Comparison of ENCODE assay signal across 9 mouse cellular contexts in the genomic region with DNA sequence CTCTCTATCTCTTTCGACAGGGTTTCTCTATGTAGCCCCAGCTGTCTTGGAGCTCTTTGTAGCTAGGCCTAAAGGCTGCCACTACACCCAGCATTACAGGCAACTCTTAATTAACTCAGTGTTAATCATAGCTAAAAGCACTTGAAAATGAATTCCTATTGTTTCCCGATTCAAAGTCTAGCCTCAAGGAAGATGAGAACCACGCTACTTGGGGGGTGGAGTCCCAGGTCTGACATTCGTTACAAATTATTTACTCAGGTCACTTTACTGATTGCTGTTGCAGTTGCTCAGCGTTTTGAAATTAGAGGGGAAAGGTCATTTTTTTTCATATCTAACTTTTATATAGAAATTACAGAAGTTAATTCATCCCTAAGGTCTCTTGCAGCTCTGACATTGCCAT. TPM values are rescaled to one million over a fixed set of nuclear protein-coding genes. Genes with fewer than 3 reads are reported as not detected.
DNase-seq lines count a peak whose midpoint lies in the region; ATAC-seq and TF ChIP-seq lines count a peak whose summit lies in the region.
"Had no signal": no experiment of that assay in that cellular context is flagged by ENCODE, and none has a peak within 500 bp of the region (broad histone marks: within the 10 kb centered on the region; RNA-seq: fewer than 3 reads in every experiment).

No protein-coding gene starts in this region.

- DNase-seq in kidney, adult 9 months = peak; percentile 73
- DNase-seq in kidney, postnatal 10 days = no peak
- no peak for DNase-seq in midbrain, postnatal 0 days (ENCODE audit: low spot score)
- no peak for DNase-seq in adrenal gland, postnatal 14 days
- DNase-seq in right cerebral cortex, postnatal 10 days (ENCODE audit: low spot score in 2 of 2) = no peak
- DNase-seq in left cerebral cortex, adult 18-20 months (ENCODE audit: low spot score in 2 of 2) = no peak

- peaks cover 28% of the 10 kb centered on the region for H3K36me3 ChIP-seq in embryonic facial prominence, embryonic 12.5 days
- H3K36me3 ChIP-seq in intestine, postnatal 0 days (ENCODE audit: control insufficient read depth, insufficient read depth) = peaks cover 8% of the 10 kb centered on the region
- peaks cover 18% of the 10 kb centered on the region; the same call in 1 of the 2 replicates for H3K36me3 ChIP-seq in midbrain, postnatal 0 days (ENCODE audit: insufficient read depth, low read length)

- no peak for ATAC-seq in embryonic facial prominence, embryonic 12.5 days (ENCODE audit: insufficient number of reproducible peaks, insufficient read depth, low FRiP score, low TSS enrichment)
- no peak for ATAC-seq in intestine, postnatal 0 days
- ATAC-seq in midbrain, postnatal 0 days (ENCODE audit: low FRiP score) = no peak

- no peak for TF ChIP-seq CTCF in intestine, postnatal 0 days (IDR thresholded peaks at IDR 0.05; ENCODE audit: low read depth)
- TF ChIP-seq CTCF in midbrain, postnatal 0 days (IDR thresholded peaks at IDR 0.05) = no peak

- H3K9ac ChIP-seq in embryonic facial prominence, embryonic 12.5 days = peak overlapping the region; percentile 24; the same call in 1 of the 2 replicates
- peak overlapping the region; percentile 85; the same call in 1 of the 2 replicates for H3K9ac ChIP-seq in intestine, postnatal 0 days (ENCODE audit: low read depth, low read length)
- no peak overlapping the region for H3K9ac ChIP-seq in midbrain, postnatal 0 days (replicated peaks; ENCODE audit: low read length, poor library complexity, severe bottlenecking)

- 26% methylated on average over 5 of the region's 5 CpGs for WGBS in embryonic facial prominence, embryonic 12.5 days
- 16% methylated on average over 5 of the region's 5 CpGs for WGBS in intestine, postnatal 0 days
- WGBS in midbrain, postnatal 0 days = 38% methylated on average over 5 of the region's 5 CpGs

- H3K9me3 ChIP-seq in embryonic facial prominence, embryonic 12.5 days = no peaks in the 10 kb centered on the region
- no peaks in the 10 kb centered on the region for H3K9me3 ChIP-seq in intestine, postnatal 0 days (ENCODE audit: control insufficient read depth)
- no peaks in the 10 kb centered on the region for H3K9me3 ChIP-seq in midbrain, postnatal 0 days (ENCODE audit: low read length)

- H3K27me3 ChIP-seq in embryonic facial prominence, embryonic 12.5 days = no peaks in the 10 kb centered on the region
- H3K27me3 ChIP-seq in intestine, postnatal 0 days (replicated peaks; ENCODE audit: control insufficient read depth, insufficient read depth, low read length) = no peaks in the 10 kb centered on the region
- no peaks in the 10 kb centered on the region for H3K27me3 ChIP-seq in midbrain, postnatal 0 days (ENCODE audit: insufficient read depth, low read length)

- peaks cover 16% of the 10 kb centered on the region; the same call in 1 of the 2 replicates for H3K4me1 ChIP-seq in embryonic facial prominence, embryonic 12.5 days
- no peaks in the 10 kb centered on the region for H3K4me1 ChIP-seq in intestine, postnatal 0 days (replicated peaks; ENCODE audit: control insufficient read depth, insufficient read depth, low read length)
- peaks cover 12% of the 10 kb centered on the region for H3K4me1 ChIP-seq in midbrain, postnatal 0 days (ENCODE audit: insufficient read depth, low read length)

- peak overlapping the region; percentile 98 for H3K4me3 ChIP-seq in embryonic facial prominence, embryonic 12.5 days
- H3K4me3 ChIP-seq in intestine, postnatal 0 days (ENCODE audit: low read depth, low read length) = peak overlapping the region; percentile 95
- peak overlapping the region; percentile 99 for H3K4me3 ChIP-seq in midbrain, postnatal 0 days (ENCODE audit: low read depth, low read length)

- H3K27ac ChIP-seq in embryonic facial prominence, embryonic 12.5 days = no peak overlapping the region
- H3K27ac ChIP-seq in intestine, postnatal 0 days (ENCODE audit: low read depth, low read length) = peak overlapping the region; percentile 82; the same call in 1 of the 2 replicates
- H3K27ac ChIP-seq in midbrain, postnatal 0 days (ENCODE audit: low read depth, low read length) = no peak overlapping the region

- peak overlapping the region; percentile 78 for H3K4me2 ChIP-seq in embryonic facial prominence, embryonic 12.5 days (replicated peaks)
- peak overlapping the region; percentile 93 for H3K4me2 ChIP-seq in intestine, postnatal 0 days (replicated peaks; ENCODE audit: low read depth)
- peak overlapping the region; percentile 74 for H3K4me2 ChIP-seq in midbrain, postnatal 0 days (ENCODE audit: low read depth, low read length, poor library complexity, severe bottlenecking)

RNA-seq across cellular contexts. Expression of gene Timm9, which starts 0.9 kb away (rescaled TPM):
- polyA plus RNA-seq in embryonic facial prominence, embryonic 12.5 days (2016; fragmentation: Nextera tagmentation; extraction: Ambion mirVana) = 75.5 and 87.1 TPM in 2 replicates
- polyA plus RNA-seq in intestine, postnatal 0 days (2015; fragmentation: Nextera tagmentation; extraction: Ambion mirVana) = 69.1 and 74.9 TPM in 2 replicates
- total RNA-seq in midbrain, postnatal 0 days (2014; rRNA removed) = 61.7 and 108 TPM in 2 replicates
- 137 and 146 TPM in 2 replicates for polyA plus RNA-seq in midbrain, postnatal 0 days (2015; fragmentation: Nextera tagmentation; extraction: Ambion mirVana)
- 68.7 and 72.3 TPM in 2 replicates for total RNA-seq in adrenal gland, postnatal 14 days (2021)
- total RNA-seq in left cerebral cortex, adult 18-20 months (2021) = 10 to 100 TPM; 58.9 to 61.0 TPM

RNA-seq across cellular contexts. Expression of gene 2700049A03Rik, which starts 1.1 kb away (rescaled TPM):
- polyA plus RNA-seq in embryonic facial prominence, embryonic 12.5 days (2016; fragmentation: Nextera tagmentation; extraction: Ambion mirVana) = 16.9 and 18.7 TPM in 2 replicates
- polyA plus RNA-seq in intestine, postnatal 0 days (2015; fragmentation: Nextera tagmentation; extraction: Ambion mirVana) = 2.7 and 4.2 TPM in 2 replicates
- total RNA-seq in midbrain, postnatal 0 days (2014; rRNA removed) = 8.1 and 8.2 TPM in 2 replicates
- polyA plus RNA-seq in midbrain, postnatal 0 days (2015; fragmentation: Nextera tagmentation; extraction: Ambion mirVana) = 6.1 and 7.1 TPM in 2 replicates
- 8.7 and 9.1 TPM in 2 replicates for total RNA-seq in adrenal gland, postnatal 14 days (2021)
- 1 to 10 TPM; 5.2 to 5.7 TPM for total RNA-seq in left cerebral cortex, adult 18-20 months (2021)

RNA-seq across cellular contexts. Expression of gene Tomm20l, which starts 24.4 kb away (rescaled TPM):
- polyA plus RNA-seq in embryonic facial prominence, embryonic 12.5 days (2016; fragmentation: Nextera tagmentation; extraction: Ambion mirVana) = not detected in 2 replicates
- polyA plus RNA-seq in intestine, postnatal 0 days (2015; fragmentation: Nextera tagmentation; extraction: Ambion mirVana) = not detected in 2 replicates
- total RNA-seq in midbrain, postnatal 0 days (2014; rRNA removed) = 5.4 TPM in 1 of 2 replicates, not detected in the other
- polyA plus RNA-seq in midbrain, postnatal 0 days (2015; fragmentation: Nextera tagmentation; extraction: Ambion mirVana) = 0.45 TPM in 1 of 2 replicates, not detected in the other
- total RNA-seq in adrenal gland, postnatal 14 days (2021) = 3.7 and 6.9 TPM in 2 replicates
- not detected for total RNA-seq in left cerebral cortex, adult 18-20 months (2021)
- total RNA-seq: hematopoietic stem cell, adult 5-6 weeks had no signal
